In the genomic region with DNA sequence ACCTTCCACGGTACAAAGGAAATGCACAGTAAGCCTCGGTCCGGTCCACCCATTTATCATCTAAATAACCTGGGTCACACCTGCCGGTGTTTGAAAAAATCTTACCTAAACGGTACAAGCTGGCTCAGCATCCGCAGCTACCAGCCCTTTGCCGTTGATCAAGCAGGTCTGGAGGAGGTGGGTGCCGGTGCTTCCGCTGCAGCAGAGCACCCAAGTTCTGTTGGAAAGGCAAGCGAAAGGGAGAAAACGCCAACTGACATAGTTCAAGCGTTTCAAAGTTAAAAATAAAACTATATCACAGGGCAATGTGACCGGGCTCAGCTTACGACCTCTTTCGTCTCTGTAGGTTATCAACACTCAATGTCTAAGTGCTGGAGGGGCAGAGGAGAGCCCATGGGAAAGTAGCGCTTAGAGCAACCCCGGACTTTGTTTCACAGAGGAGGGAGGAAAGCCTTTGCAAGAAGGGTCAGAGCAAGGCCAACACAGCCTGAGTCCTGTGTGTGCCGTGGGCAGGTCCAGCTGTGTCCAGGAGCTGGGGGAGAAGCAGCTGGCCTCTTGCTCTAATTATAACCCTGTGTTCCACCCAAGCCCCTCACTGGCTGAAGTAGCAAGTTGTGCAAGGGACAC, we compare ENCODE assay signal across 9 mouse cellular contexts. TPM values are rescaled to one million over a fixed set of nuclear protein-coding genes. Genes with fewer than 3 reads are reported as not detected.
DNase-seq lines count a peak whose midpoint lies in the region; ATAC-seq lines count a peak whose summit lies in the region.
"Had no signal": no experiment of that assay in that cellular context is flagged by ENCODE, and none has a peak within 500 bp of the region (broad histone marks: within the 10 kb centered on the region; RNA-seq: fewer than 3 reads in every experiment).

Fbxo40 (minus strand) TSS at position 469 of the 627 bp plus-strand sequence.

- peak; percentile 43 for DNase-seq in gastrocnemius, postnatal 25 days
- DNase-seq in heart, postnatal 25 days (ENCODE audit: low spot score): no peak
- peak; percentile 41 for DNase-seq in limb, embryonic 10.5 days (ENCODE audit: low spot score)
- DNase-seq in frontal cortex, postnatal 36 days (ENCODE audit: low spot score in 2 of 2): no peak
- no peak for DNase-seq in frontal cortex, adult 2 months (ENCODE audit: extremely low spot score in 1 of 2, low spot score in 1 of 2)
- no peak for DNase-seq in left cerebral cortex, adult 9 months (ENCODE audit: low spot score in 2 of 2)
- DNase-seq: adrenal gland, postnatal 14 days had no signal

- no peak for ATAC-seq in embryonic facial prominence, embryonic 13.5 days (ENCODE audit: insufficient number of reproducible peaks, insufficient read depth, low FRiP score, low TSS enrichment, low read depth)

- H3K4me2 ChIP-seq in embryonic facial prominence, embryonic 13.5 days: peak within 1 kb of the TSS; percentile 49
- H3K4me2 ChIP-seq: neural tube, embryonic 12.5 days had no signal

- peaks cover 17% of the 10 kb centered on the region for H3K4me1 ChIP-seq in embryonic facial prominence, embryonic 13.5 days
- peaks cover 19% of the 10 kb centered on the region for H3K4me1 ChIP-seq in limb, embryonic 10.5 days
- H3K4me1 ChIP-seq: neural tube, embryonic 12.5 days had no signal

- intact Hi-C loops in heart, postnatal 25 days (cut with DNase I): loop anchor here (5.0 kb wide), 1 partner anchor 43 kb away; no protein-coding TSS in a partner anchor

- H3K27me3 ChIP-seq in embryonic facial prominence, embryonic 13.5 days: no peaks in the 10 kb centered on the region
- H3K27me3 ChIP-seq in limb, embryonic 10.5 days (ENCODE audit: low read depth, poor library complexity, severe bottlenecking): no peaks in the 10 kb centered on the region
- H3K27me3 ChIP-seq: neural tube, embryonic 12.5 days had no signal

- H3K4me3 ChIP-seq in embryonic facial prominence, embryonic 13.5 days: no peak within 1 kb of the TSS
- no peak within 1 kb of the TSS for H3K4me3 ChIP-seq in limb, embryonic 10.5 days
- H3K4me3 ChIP-seq: neural tube, embryonic 12.5 days had no signal

- no peaks in the 10 kb centered on the region for H3K36me3 ChIP-seq in embryonic facial prominence, embryonic 13.5 days
- no peaks in the 10 kb centered on the region for H3K36me3 ChIP-seq in limb, embryonic 10.5 days
- H3K36me3 ChIP-seq: neural tube, embryonic 12.5 days had no signal

- 59% methylated on average over 18 of the region's 18 CpGs for WGBS in embryonic facial prominence, embryonic 13.5 days
- WGBS in limb, embryonic 10.5 days: 76% methylated on average over 18 of the region's 18 CpGs

- H3K9ac ChIP-seq in embryonic facial prominence, embryonic 13.5 days: no peak within 1 kb of the TSS
- H3K9ac ChIP-seq: neural tube, embryonic 12.5 days had no signal

- H3K9me3 ChIP-seq in embryonic facial prominence, embryonic 13.5 days: no peaks in the 10 kb centered on the region
- H3K9me3 ChIP-seq in limb, embryonic 10.5 days (replicated peaks): no peaks in the 10 kb centered on the region
- H3K9me3 ChIP-seq: neural tube, embryonic 12.5 days had no signal

- no peak within 1 kb of the TSS for H3K27ac ChIP-seq in embryonic facial prominence, embryonic 13.5 days
- H3K27ac ChIP-seq in limb, embryonic 10.5 days: peak within 1 kb of the TSS; percentile 32
- H3K27ac ChIP-seq: neural tube, embryonic 12.5 days had no signal

RNA-seq across cellular contexts. Expression of gene Fbxo40, which starts in this region (rescaled TPM):
- not detected in 2 replicates for polyA plus RNA-seq in embryonic facial prominence, embryonic 13.5 days (2015; fragmentation: Nextera tagmentation; extraction: Ambion mirVana)
- total RNA-seq in gastrocnemius, postnatal 25 days (2021): 100 to 1,000 TPM; 214 to 223 TPM
- total RNA-seq in heart, postnatal 25 days (2021): 100 to 1,000 TPM; 173 to 190 TPM
- 0.28 and 0.78 TPM in 2 replicates for polyA plus RNA-seq in limb, embryonic 10.5 days (2016; fragmentation: Nextera tagmentation; extraction: Ambion mirVana)
- 0.06 TPM in 2 replicates for polyA plus RNA-seq in frontal cortex, adult 2 months (2012; rRNA removed)
- polyA plus RNA-seq: neural tube, embryonic 12.5 days had no signal

Comparison
In these comparisons a context has a peak if more than half of its experiments do, and no peak if none do; other contexts are left out.
1. Peak in DNase-seq and H3K27ac ChIP-seq in limb, embryonic 10.5 days; RNA of the gene not detected or under 1 TPM.